Mouse (Mus musculus) cortical plate, adult 2 months (tissue): ENCODE measurements around the gene Gm10053.

ENCODE experiments used
- CTCF ChIP-seq: fragments of 200-500 bp; IDR thresholded peaks from 2 replicates; pipeline ENCODE4 v1.5.1; 2011; ENCODE audit warnings: mild to moderate bottlenecking, control low read depth, low read length; ENCODE audit not compliant: insufficient read depth; ENCODE audit errors: extremely low read depth
- POLR2A ChIP-seq: fragments of 200-500 bp; IDR thresholded peaks from 2 replicates; pipeline ENCODE4 v1.6.1; 2011; ENCODE audit warnings: mild to moderate bottlenecking, low read length, control low read depth; ENCODE audit not compliant: insufficient read depth; ENCODE audit errors: extremely low read depth

DNA sequence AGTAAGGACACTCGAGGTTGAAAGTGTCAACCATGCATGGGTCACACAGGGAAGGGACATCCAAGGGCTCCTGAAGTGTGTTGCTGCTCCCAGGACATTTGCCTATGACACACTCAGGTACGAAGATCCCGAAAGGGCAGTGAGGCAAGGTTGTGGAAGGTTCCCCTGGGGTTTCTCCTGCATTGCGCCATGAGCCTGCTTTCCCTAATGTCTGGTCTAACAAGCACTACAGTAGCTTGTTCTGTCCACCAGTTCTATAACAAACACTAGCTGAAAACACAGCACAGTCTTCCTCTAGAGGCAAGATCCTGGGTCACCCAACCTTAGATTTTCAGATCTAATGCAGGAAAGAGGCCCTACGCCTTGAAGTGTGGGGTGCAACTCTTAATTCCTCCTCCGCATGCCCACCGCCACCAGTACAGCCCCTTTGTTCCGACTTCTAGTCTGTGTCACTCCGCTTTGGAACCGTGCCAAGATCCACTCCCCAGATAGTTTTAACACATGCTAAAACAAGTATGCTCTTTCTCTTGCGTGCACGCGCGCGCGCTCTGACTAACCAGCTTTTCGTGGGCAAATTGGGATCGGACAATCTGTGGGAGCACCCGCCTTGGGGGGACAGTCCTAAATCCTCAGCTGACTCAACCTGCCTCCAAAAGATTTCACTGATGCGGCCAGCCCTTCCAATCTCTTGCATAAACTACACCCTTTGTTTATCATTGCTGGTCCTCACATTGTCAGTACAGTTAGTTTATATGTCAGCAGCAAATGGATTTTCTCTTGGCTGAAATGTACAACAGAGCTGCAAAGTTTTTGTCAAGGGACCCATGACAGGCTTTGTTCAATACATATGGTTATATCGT lies 23.8 kb upstream of the Gm10053 start:
- no peak for TF ChIP-seq POLR2A
- no peak for TF ChIP-seq CTCF
